Mouse (Mus musculus) midbrain, embryonic 10.5 days (tissue): ENCODE measurements around the gene Bpifb9b. TPM values are rescaled to one million over a fixed set of nuclear protein-coding genes. Genes with fewer than 3 reads are reported as not detected.
"Not testable (repeated sequence)": the region's sequence is repeated elsewhere in the genome, so short reads cannot be mapped to it uniquely, and the experiment has no call there.

Experiments used
- DNase-seq: peaks from one replicate; pipeline ENCODE4 v3.0.0-alpha.2; 2017; ENCODE audit warnings: low spot score
- H3K27ac ChIP-seq: fragments of 300-500 bp; sonication (generic); replicated peaks from 2 replicates; pipeline ENCODE4 v1.5.1; 2016; ENCODE audit warnings: mild to moderate bottlenecking
- H3K27me3 ChIP-seq: fragments of 300-500 bp; sonication (generic); 2 replicates; pipeline ENCODE4 v1.6.1; 2016; ENCODE audit warnings: low read depth, mild to moderate bottlenecking; ENCODE audit not compliant: poor library complexity, severe bottlenecking
- H3K36me3 ChIP-seq: fragments of 300-500 bp; sonication (generic); 2 replicates; pipeline ENCODE4 v1.6.1; 2016; ENCODE audit warnings: mild to moderate bottlenecking, moderate library complexity
- H3K4me1 ChIP-seq: fragments of 300-500 bp; sonication (generic); 2 replicates; pipeline ENCODE4 v1.6.1; 2016
- H3K4me3 ChIP-seq: fragments of 300-500 bp; sonication (generic); 2 replicates; pipeline ENCODE4 v1.5.1; 2016; ENCODE audit warnings: mild to moderate bottlenecking, moderate library complexity
- H3K9me3 ChIP-seq: fragments of 300-500 bp; sonication (generic); replicated peaks from 2 replicates; pipeline ENCODE4 v1.6.1; 2016; ENCODE audit warnings: mild to moderate bottlenecking
- WGBS: fragments of 180-500 bp; shearing (Covaris S2); methylation state at CpG from one replicate; pipeline ENCODE4 v1.1.7; 2016; 5-methylcytosine and 5-hydroxymethylcytosine counted together
- polyA plus RNA-seq: library from polyadenylated mRNA; unstranded; fragments of >200 nt; fragmentation: Nextera tagmentation; extraction: Ambion mirVana; gene quantifications from 2 replicates; pipeline ENCODE4 v1.2.1, GENCODE M21; 2016

Gene Bpifb9b
- polyA plus RNA-seq, 1 experiment from 2014 or later: not detected

GRCm38 (mm10) chr2:154348152-154348551 lies 41.1 kb downstream of the Bpifb9b start:
- 95% methylated on average over 3 of the region's 3 CpGs for WGBS
- peaks cover 62% of the 10 kb centered on the region for H3K36me3 ChIP-seq
- no peaks in the 10 kb centered on the region for H3K4me1 ChIP-seq

DNA sequence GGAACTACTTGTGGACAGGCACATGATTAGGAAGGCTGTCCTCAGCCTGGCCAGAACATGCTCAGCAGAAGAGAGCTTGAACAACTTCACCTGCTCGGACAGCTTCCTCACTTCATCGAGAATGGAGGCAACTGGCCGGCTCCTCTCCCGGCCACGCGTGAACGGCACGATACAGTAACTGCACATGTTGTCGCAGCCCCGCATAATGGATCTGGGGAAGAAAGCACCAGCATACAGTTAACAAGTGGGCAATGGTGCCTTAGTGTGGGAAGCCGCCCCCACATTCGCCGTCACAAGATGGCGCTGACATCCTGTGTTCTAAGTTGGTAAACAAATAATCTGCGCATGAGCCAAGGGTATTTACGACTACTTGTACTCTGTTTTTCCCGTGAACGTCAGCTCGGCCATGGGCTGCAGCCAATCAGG lies 47.0 kb downstream of the Bpifb9b start:
- WGBS: 68% methylated on average over 15 of the region's 19 CpGs

More at GRCm38 (mm10) chr2:154348152-154348551, 41.1 kb downstream of the Bpifb9b start:
- Histone ChIP-seq H3K27me3 (no peaks in the 10 kb centered on the region), H3K9me3 (no peaks in the 10 kb centered on the region), H3K27ac (no peak overlapping the region), H3K4me3 (no peak overlapping the region)
- DNase-seq: no peak

GRCm38 (mm10) chr2:154367510-154367909 lies 60.5 kb downstream of the Bpifb9b start:
- H3K36me3 ChIP-seq: peaks cover 52% of the 10 kb centered on the region
- WGBS: 91% methylated on average over 1 of the region's 1 CpGs

More for the DNA sequence above, 47.0 kb downstream of the Bpifb9b start:
- not testable (repeated sequence) for H3K9me3 ChIP-seq, H3K4me1 ChIP-seq, H3K27me3 ChIP-seq
- peaks cover 23% of the 10 kb centered on the region for H3K36me3 ChIP-seq
- H3K4me3 ChIP-seq: peak overlapping the region; percentile 41
- H3K27ac ChIP-seq: peak overlapping the region; percentile 50; the same call in 1 of the 2 replicates
- peak; percentile 12 for DNase-seq

More at GRCm38 (mm10) chr2:154367510-154367909, 60.5 kb downstream of the Bpifb9b start:
- Histone ChIP-seq H3K4me1 (peaks cover 3% of the 10 kb centered on the region), H3K4me3 (no peak overlapping the region), H3K9me3 (no peaks in the 10 kb centered on the region), H3K27me3 (no peaks in the 10 kb centered on the region), H3K27ac (no peak overlapping the region)
- DNase-seq: no peak

Other genes starting within 250 kb of the Bpifb9b start
- not detected in 2 replicates for gene Bpifa3, start 176.9 kb upstream of the Bpifb9b start, polyA plus RNA-seq
- not detected in 2 replicates for gene Bpifa1, start 164.3 kb upstream of the Bpifb9b start, polyA plus RNA-seq
- gene Bpifa5, start 144.6 kb upstream of the Bpifb9b start, polyA plus RNA-seq: not detected in 2 replicates
- gene Bpifb1, start 116.4 kb upstream of the Bpifb9b start, polyA plus RNA-seq: not detected in 2 replicates
- 0.19 and 0.25 TPM in 2 replicates for gene Bpifb5, start 83.5 kb upstream of the Bpifb9b start, polyA plus RNA-seq
- not detected in 2 replicates for gene Bpifb9a, start 49.4 kb upstream of the Bpifb9b start, polyA plus RNA-seq
- gene Cdk5rap1, start 65.8 kb downstream of the Bpifb9b start, polyA plus RNA-seq: 14.2 and 15.9 TPM in 2 replicates
- gene Snta1, start 100.9 kb downstream of the Bpifb9b start, polyA plus RNA-seq: 3.0 and 5.1 TPM in 2 replicates
- gene Cbfa2t2, start 129.3 kb downstream of the Bpifb9b start, polyA plus RNA-seq: 67.4 and 88.4 TPM in 2 replicates
- gene 1700003F12Rik, start 239.9 kb downstream of the Bpifb9b start, polyA plus RNA-seq: 4.4 and 5.1 TPM in 2 replicates
- 0.81 and 0.98 TPM in 2 replicates for gene Actl10, start 244.5 kb downstream of the Bpifb9b start, polyA plus RNA-seq